Mouse (Mus musculus) brain, embryonic 14.5 days (tissue): ENCODE measurements around the gene Fdxr. TPM values are rescaled to one million over a fixed set of nuclear protein-coding genes. Genes with fewer than 3 reads are reported as not detected.
A peak's percentile ranks its signal among the peaks of the same experiment; 100 is the strongest.

Experiments used
- DNase-seq: peaks from one replicate; pipeline ENCODE4 v3.0.0-alpha.2; 2011; ENCODE audit warnings: low read depth
- CTCF ChIP-seq: fragments of 200-500 bp; IDR thresholded peaks from 2 replicates; pipeline ENCODE4 v1.5.1; 2012; ENCODE audit warnings: inconsistent platforms, mild to moderate bottlenecking, moderate library complexity, borderline replicate concordance; ENCODE audit not compliant: insufficient read depth, insufficient read length; ENCODE audit errors: extremely low read depth
- POLR2A ChIP-seq: fragments of 200-500 bp; IDR thresholded peaks from 2 replicates; pipeline ENCODE4 v1.6.1; 2012; ENCODE audit warnings: mild to moderate bottlenecking, inconsistent platforms, borderline replicate concordance; ENCODE audit not compliant: poor library complexity, insufficient read depth, insufficient read length, severe bottlenecking; ENCODE audit errors: extremely low read depth
- polyA plus RNA-seq: library from polyadenylated mRNA; depleted of rRNA; stranded (reverse); fragments of >200 nt; gene quantifications from 2 replicates; pipeline ENCODE4 v1.2.3, GENCODE M21; 2012

The Fdxr gene
- polyA plus RNA-seq, 1 experiment: 26.1 TPM

- TF ChIP-seq CTCF (no peak), POLR2A (no peak)
- DNase-seq: no peak
These were observed 23.9 kb upstream of the Fdxr start for GRCm38 (mm10) chr11:115300745-115301144.

DNA sequence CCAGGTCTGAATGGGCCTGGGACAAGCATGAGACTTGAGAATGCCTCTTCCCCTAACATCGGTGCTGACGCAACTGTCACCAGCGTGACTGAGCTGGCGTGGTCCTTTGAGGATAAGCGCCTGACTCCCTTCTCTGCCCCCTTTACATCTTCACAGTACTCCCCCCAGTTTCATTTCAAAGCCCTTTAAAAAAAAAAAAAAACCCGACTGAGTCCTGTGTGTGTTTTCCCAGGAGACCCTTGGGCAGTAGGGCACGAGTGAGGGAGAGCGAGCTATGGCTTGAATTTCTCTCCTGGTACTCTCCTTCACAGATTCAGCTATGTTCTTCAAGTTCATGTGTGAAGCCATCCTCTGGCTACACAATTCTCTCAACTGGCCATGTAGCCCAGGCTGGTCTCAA is 21.3 kb upstream of the Fdxr start:
- no peak for TF ChIP-seq CTCF
- no peak for TF ChIP-seq POLR2A
- no peak for DNase-seq

DNA sequence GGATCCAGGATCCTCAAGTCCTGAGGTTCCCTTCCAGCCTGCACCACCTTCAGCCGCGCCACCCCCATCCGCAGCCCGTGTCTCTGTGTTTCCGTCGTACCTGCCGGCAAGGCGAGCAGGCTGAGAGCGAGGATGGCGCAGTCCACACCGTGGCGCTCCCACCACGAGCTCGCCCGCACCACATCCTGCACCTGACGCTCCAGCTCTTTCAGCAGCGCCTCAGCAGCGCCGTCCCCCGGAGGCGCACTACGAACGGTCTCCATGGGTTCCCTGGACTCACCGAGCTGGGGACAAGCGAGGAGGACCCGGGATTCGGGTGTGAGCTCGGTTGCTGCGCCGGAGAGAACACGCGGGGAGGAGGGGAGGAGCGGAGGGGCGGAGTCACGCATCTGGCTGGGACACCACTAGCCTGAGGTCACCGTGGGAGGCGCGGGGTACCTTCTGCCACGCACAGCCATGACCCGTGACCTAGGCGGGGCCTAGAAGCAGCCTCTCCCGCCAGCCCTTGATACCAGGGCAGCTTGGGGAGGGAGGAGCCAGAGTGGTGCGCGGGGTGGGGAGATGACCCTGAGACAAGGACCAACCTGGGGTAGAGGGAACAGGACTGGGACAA is 20.5 kb upstream of the Fdxr start, which contains the start of gene Fads6:
TSS of gene Fads6 (minus strand) at position 450 of the 613 bp plus-strand sequence.
- peak; percentile 80 for DNase-seq
- no peak for TF ChIP-seq CTCF
- no peak for TF ChIP-seq POLR2A

GRCm38 (mm10) chr11:115296471-115297210 is 19.8 kb upstream of the Fdxr start:
- no peak for DNase-seq
- TF ChIP-seq CTCF (no peak), POLR2A (no peak)

GRCm38 (mm10) chr11:115295939-115296338 is 19.1 kb upstream of the Fdxr start:
- TF ChIP-seq POLR2A: no peak
- no peak for TF ChIP-seq CTCF
- no peak for DNase-seq

DNA sequence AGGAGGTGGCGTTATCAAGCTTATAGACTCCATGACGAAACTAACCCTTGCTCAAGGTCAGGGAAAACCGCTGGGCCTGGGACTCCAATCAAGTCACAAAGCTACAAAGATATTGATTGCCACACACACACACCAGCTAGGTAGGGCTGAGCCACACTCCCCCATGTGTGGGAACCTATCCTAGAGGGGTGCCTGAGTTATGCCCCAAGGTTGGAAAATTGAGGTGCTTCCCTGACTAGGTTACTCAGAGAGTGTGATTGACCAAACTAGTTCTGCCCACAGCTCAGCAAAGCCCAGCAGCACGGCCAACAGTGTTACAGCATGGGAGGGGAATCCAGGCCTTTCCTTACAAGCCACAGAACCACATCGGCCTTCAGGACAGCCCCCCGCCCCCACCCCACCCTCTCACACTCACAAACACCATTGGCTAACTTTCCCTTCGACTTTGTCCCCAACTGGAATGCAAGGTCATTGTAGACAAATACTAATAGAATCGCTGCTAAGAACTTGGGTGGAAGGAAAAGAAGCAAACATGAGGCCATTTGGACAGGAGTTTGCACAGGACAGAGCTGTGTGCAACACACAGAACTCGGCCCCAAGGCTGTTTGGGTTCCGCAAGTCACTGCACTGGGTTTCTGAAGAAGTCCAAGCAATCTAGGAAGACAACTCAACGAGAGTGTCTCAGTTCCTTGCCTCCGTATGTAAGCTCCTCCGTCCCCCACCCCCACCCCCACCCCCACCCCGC is 16.0 kb upstream of the Fdxr start:
- DNase-seq: no peak
- TF ChIP-seq CTCF (no peak), POLR2A (no peak)

- DNase-seq: no peak
- no peak for TF ChIP-seq CTCF
- TF ChIP-seq POLR2A: no peak
These were observed 14.7 kb upstream of the Fdxr start for GRCm38 (mm10) chr11:115291503-115291902.

DNA sequence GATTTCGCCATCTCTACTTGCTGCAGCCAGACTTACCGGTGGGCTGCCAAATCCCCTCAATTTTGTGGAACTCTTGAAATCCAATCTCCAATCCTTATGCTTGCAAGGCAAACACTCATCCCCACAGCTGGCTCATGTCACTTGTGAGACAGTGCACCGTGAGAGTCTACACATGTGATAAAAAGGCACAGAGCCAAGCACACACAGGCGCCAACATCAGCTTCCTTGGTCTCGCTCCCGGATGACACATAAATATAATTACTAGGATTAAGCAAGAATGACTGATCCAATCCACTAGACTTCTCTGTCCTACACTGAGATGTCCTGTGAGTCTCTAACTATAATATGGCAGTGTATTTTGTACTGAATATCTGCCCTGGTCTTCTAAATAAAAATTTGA is 14.1 kb upstream of the Fdxr start:
- TF ChIP-seq POLR2A (no peak), CTCF (no peak)
- peak; percentile 56 for DNase-seq

DNA sequence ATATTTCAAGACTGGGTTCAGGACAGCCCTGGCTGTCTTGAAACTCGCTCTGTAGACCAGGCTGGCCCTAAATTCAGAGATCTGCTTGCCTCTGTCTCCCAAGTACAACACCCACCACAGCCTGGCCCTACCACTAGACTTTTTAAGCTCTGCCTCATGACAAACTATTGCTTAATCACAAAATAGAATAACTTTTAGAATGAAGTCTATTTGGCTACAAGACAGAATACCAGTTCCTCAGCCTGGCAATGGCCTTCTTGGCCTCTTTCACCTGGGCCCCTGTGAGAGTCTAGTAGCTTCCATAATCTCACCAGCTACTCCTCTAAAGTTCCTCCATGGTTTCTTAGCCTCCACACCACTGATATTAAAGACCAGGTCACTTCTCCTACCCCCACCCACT is 13.5 kb upstream of the Fdxr start:
- no peak for DNase-seq

GRCm38 (mm10) chr11:115289885-115290284 is 13.0 kb upstream of the Fdxr start:
- no peak for DNase-seq
- TF ChIP-seq CTCF: no peak
- TF ChIP-seq POLR2A: no peak

More for the DNA sequence above, 13.5 kb upstream of the Fdxr start:
- no peak for TF ChIP-seq POLR2A
- TF ChIP-seq CTCF: no peak

DNA sequence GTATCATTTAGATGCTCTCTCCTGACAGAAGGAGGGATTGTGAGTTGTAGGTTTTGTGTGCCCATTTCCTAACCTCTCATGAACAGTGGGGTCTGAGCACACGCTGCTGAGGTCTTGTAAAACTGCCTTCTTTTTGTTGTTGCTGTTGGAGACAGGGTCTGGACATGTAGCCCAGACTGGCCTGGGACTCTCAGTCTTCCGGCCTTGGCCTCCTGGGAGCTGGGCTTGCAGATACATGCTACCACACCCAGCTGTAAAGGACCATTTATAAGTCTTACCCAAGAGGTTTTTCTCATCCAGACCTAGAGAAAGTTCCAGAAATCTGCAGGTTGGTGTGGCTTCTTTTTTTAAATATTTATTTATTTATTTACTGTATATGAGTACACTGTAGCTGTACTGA is 11.5 kb upstream of the Fdxr start:
- DNase-seq: no peak
- TF ChIP-seq POLR2A (no peak), CTCF (no peak)

GRCm38 (mm10) chr11:115287386-115287785 is 10.5 kb upstream of the Fdxr start:
- TF ChIP-seq CTCF: no peak
- TF ChIP-seq POLR2A: no peak
- DNase-seq: peak; percentile 43
